Mouse (Mus musculus): Measurements from ENCODE around the gene Smg6. TPM values are rescaled to one million over a fixed set of nuclear protein-coding genes. Genes with fewer than 3 reads are reported as not detected.
A peak's percentile ranks its signal among the peaks of the same experiment; 100 is the strongest.

Smg6 gene
- polyA plus RNA-seq, 1 experiment = 40.8 TPM

- no peak for DNase-seq
- TF ChIP-seq CTCF (IDR thresholded peaks at IDR 0.05; ENCODE audit: insufficient read depth, low read length) = no peak
- no peak for TF ChIP-seq POLR2A (IDR thresholded peaks at IDR 0.05; ENCODE audit: borderline replicate concordance, extremely low read depth, low read depth, low read length)
- WGBS = 84% methylated on average over 9 of the region's 9 CpGs
- Histone ChIP-seq H3K4me3 (replicated peaks; ENCODE audit: extremely low read depth, low read depth, low read length) (no peak overlapping the region), H3K4me1 (ENCODE audit: control insufficient read depth, insufficient read depth, low read length) (no peaks in the 10 kb centered on the region)
Observed at GRCm38 (mm10) chr11:74960031-74960551, 34.5 kb downstream of the Smg6 start.

DNA sequence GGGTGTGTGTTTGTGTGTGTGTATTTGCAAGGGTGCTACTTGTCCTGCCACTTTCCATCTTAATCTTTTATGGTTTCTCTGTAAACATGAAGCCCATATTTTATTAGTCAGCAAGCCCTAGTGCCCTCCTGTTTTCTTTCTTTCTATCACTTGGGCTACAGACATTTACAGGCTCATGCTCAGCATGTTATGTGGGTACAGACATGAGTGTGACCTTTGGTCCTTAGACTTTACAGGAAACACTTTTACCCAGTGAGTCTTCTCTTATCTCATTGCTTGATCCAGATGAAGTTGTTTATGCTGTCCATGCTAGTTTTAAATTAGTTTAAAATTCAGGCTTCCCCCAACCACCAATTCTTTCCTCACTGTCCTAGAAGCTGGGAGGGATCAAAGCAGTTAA, 36.3 kb downstream of the Smg6 start:
- DNase-seq = no peak
- TF ChIP-seq CTCF (IDR thresholded peaks at IDR 0.05; ENCODE audit: insufficient read depth, low read length) = no peak
- no peak for TF ChIP-seq POLR2A (IDR thresholded peaks at IDR 0.05; ENCODE audit: borderline replicate concordance, extremely low read depth, low read depth, low read length)
- Histone ChIP-seq H3K4me1 (ENCODE audit: control insufficient read depth, insufficient read depth, low read length) (no peaks in the 10 kb centered on the region), H3K4me3 (replicated peaks; ENCODE audit: extremely low read depth, low read depth, low read length) (no peak overlapping the region)

DNA sequence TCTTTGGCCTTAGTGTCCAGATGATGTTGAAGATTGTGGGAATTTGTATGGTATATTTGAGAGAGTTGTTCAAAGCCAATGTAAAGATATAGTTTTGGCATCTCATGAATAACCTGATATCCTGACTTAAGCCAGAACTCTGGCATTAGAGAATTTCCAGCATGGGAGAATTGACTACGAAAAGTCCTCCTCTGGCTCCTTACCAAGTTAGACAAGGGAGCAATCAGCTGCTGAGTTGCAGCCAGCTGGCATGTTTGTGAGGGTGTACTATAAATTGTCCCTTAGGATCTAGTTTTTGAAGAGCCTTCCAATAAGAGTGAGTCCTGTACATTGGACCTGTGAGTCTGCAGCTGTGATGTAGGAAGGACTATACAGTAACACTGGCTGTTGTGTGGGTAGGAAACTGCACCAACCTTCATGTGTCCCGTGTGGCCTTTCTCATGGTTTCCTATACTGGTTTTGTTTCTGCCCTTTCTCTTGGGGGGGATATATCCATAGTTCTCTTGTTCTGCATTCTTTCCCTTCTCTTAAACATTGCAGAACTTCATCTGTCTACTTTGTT, 37.3 kb downstream of the Smg6 start:
- no peak for DNase-seq
- TF ChIP-seq POLR2A (IDR thresholded peaks at IDR 0.05; ENCODE audit: borderline replicate concordance, extremely low read depth, low read depth, low read length) = no peak
- TF ChIP-seq CTCF (IDR thresholded peaks at IDR 0.05; ENCODE audit: insufficient read depth, low read length) = no peak
- WGBS = 55% methylated on average over 2 of the region's 2 CpGs
- H3K4me3 ChIP-seq (replicated peaks; ENCODE audit: extremely low read depth, low read depth, low read length) = no peak overlapping the region
- no peaks in the 10 kb centered on the region for H3K4me1 ChIP-seq (ENCODE audit: control insufficient read depth, insufficient read depth, low read length)

GRCm38 (mm10) chr11:74965516-74965915, 39.9 kb downstream of the Smg6 start:
- DNase-seq = no peak
- TF ChIP-seq POLR2A (IDR thresholded peaks at IDR 0.05; ENCODE audit: borderline replicate concordance, extremely low read depth, low read depth, low read length) = no peak
- TF ChIP-seq CTCF (IDR thresholded peaks at IDR 0.05; ENCODE audit: insufficient read depth, low read length) = no peak
- Histone ChIP-seq H3K4me1 (ENCODE audit: control insufficient read depth, insufficient read depth, low read length) (no peaks in the 10 kb centered on the region), H3K4me3 (replicated peaks; ENCODE audit: extremely low read depth, low read depth, low read length) (no peak overlapping the region)
- WGBS = 83% methylated on average over 3 of the region's 3 CpGs

GRCm38 (mm10) chr11:74973290-74974157, 47.9 kb downstream of the Smg6 start:
- no peak for DNase-seq
- H3K4me1 ChIP-seq (ENCODE audit: control insufficient read depth, insufficient read depth, low read length) = no peaks in the 10 kb centered on the region
- H3K4me3 ChIP-seq (replicated peaks; ENCODE audit: extremely low read depth, low read depth, low read length) = no peak overlapping the region
- WGBS = 71% methylated on average over 7 of the region's 7 CpGs
- TF ChIP-seq POLR2A (IDR thresholded peaks at IDR 0.05; ENCODE audit: borderline replicate concordance, extremely low read depth, low read depth, low read length) (no peak), CTCF (IDR thresholded peaks at IDR 0.05; ENCODE audit: insufficient read depth, low read length) (no peak)

DNA sequence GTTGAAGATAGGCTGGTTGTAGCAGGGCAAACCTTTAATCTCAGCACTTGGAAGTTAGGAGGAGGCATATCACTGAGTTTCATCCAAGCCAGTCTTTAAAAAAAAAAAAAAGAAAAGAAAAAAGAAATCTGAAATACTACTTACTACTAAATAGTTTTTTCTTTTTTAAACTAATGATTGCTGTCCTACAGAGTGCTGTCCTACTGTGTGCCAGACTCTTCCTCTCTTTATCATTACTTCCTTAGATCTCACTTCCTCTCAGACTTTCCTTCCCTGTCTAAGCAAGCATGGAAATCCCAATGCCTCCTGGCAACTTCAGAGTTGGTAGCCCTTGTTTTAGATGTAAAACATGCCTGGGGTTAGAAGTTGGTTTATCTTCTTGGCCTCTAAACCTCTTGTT, 49.0 kb downstream of the Smg6 start:
- Histone ChIP-seq H3K4me1 (ENCODE audit: control insufficient read depth, insufficient read depth, low read length) (no peaks in the 10 kb centered on the region), H3K4me3 (replicated peaks; ENCODE audit: extremely low read depth, low read depth, low read length) (no peak overlapping the region)
- TF ChIP-seq CTCF (IDR thresholded peaks at IDR 0.05; ENCODE audit: insufficient read depth, low read length) (no peak), POLR2A (IDR thresholded peaks at IDR 0.05; ENCODE audit: borderline replicate concordance, extremely low read depth, low read depth, low read length) (no peak)
- no peak for DNase-seq

DNA sequence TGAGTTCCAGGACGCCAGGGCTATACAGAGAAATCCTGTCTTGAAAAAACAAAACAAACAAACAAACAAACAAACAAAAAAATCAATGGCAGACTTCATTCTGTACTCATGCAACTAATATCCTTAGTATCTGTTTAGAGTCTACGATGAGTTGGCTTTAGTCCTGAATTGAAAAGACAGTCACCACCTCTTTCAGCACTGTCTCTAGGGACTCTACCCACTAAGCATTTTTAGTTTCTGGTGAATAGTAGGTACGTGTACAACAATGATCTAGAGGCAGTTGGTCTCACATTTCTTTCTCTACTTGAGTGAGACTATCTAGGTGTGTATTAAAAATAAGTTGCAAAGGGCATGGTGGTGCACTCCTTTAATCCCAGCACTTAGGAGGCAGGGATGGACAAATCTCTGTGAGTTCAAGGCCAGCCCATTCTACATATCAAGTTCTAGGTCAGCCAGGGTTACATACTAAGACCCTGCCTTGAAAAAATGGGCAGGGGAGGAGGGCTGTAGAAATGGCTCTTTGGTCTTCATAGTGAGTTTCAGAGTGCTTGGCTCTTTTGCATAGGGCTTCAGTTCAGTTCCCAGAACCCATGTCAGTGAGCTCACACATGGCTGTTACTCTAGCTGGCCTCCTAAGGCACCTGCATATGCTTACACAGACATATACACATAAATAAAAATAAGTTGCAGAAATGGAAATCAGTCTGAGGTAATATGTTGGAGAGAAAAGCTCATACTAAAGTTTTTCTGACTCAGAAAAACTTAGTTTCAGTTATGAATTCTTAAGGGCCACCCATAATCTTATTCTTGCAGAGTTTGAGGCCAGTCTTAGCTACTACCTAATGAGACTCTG, 51.4 kb downstream of the Smg6 start:
- WGBS = 76% methylated on average over 3 of the region's 3 CpGs
- TF ChIP-seq CTCF (IDR thresholded peaks at IDR 0.05; ENCODE audit: insufficient read depth, low read length) = no peak
- TF ChIP-seq POLR2A (IDR thresholded peaks at IDR 0.05; ENCODE audit: borderline replicate concordance, extremely low read depth, low read depth, low read length) = no peak
- Histone ChIP-seq H3K4me3 (replicated peaks; ENCODE audit: extremely low read depth, low read depth, low read length) (no peak overlapping the region), H3K4me1 (ENCODE audit: control insufficient read depth, insufficient read depth, low read length) (no peaks in the 10 kb centered on the region; the same call in 1 of the 2 replicates)
- no peak for DNase-seq

DNA sequence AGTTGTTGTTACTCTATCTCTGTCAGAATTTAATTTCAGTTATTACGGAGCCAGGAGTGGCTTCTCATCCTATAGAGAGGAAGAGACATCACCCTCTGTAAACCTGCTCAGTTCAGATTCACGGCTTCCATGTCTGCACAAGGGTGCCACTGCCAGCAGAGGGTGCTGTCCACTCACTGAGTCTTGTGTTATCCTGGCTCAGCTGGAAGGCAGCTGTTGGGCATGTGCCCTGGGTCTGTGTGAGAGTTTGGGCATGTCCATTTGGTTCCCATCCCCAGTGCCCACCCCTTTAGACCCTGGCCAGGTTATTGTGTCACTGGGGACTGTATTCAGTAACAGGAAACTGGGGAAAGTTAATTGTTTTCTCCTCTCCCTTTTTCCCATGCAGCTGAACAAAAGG, 55.8 kb downstream of the Smg6 start:
- Histone ChIP-seq H3K4me3 (replicated peaks; ENCODE audit: extremely low read depth, low read depth, low read length) (no peak overlapping the region), H3K4me1 (ENCODE audit: control insufficient read depth, insufficient read depth, low read length) (no peaks in the 10 kb centered on the region; the same call in 1 of the 2 replicates)
- peak; percentile 77 for DNase-seq
- 22% methylated on average over 2 of the region's 2 CpGs for WGBS
- TF ChIP-seq POLR2A (IDR thresholded peaks at IDR 0.05; ENCODE audit: borderline replicate concordance, extremely low read depth, low read depth, low read length) (peak; percentile 13; the same call in 1 of the 2 replicates), CTCF (IDR thresholded peaks at IDR 0.05; ENCODE audit: insufficient read depth, low read length) (peak; percentile 100)

DNA sequence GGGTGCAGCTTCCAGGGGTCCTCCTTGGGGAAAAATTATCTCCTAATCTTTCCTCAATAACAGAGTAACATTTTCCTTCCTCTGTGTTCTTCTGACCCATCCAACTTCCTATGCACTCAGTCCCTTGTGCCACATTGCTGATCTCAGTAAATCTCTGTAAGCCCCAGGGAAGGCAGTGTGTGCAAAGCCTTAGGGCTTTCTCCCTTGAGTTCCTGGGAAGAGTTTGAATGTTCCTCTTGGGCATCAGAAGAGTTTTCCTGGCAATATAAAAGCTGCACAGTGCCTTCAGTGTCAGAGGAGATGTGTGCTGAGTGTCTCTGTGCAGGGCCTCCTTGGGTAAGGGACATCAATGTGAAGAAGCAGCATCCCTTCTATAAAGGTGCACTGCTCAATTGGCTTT, 56.6 kb downstream of the Smg6 start:
- no peaks in the 10 kb centered on the region; the same call in 1 of the 2 replicates for H3K4me1 ChIP-seq (ENCODE audit: control insufficient read depth, insufficient read depth, low read length)
- TF ChIP-seq POLR2A (IDR thresholded peaks at IDR 0.05; ENCODE audit: borderline replicate concordance, extremely low read depth, low read depth, low read length) (no peak), CTCF (IDR thresholded peaks at IDR 0.05; ENCODE audit: insufficient read depth, low read length) (no peak)
- DNase-seq = no peak
- no peak overlapping the region for H3K4me3 ChIP-seq (replicated peaks; ENCODE audit: extremely low read depth, low read depth, low read length)

Data from lung, adult 2 months (tissue).